Mouse (Mus musculus) embryonic facial prominence, embryonic 15.5 days (tissue): ENCODE data around the gene Prkaca. TPM values are rescaled to one million over a fixed set of nuclear protein-coding genes. Genes with fewer than 3 reads are reported as not detected.

ENCODE experiments used
- ATAC-seq: fragments of 200-750 bp; cut with Nextera tagmentation; 2 replicates; pipeline ENCODE4 v1.8.0; 2017; ENCODE audit warnings: low read depth, moderate TSS enrichment; ENCODE audit not compliant: insufficient number of reproducible peaks, low FRiP score, low TSS enrichment
- H3K27ac ChIP-seq: fragments of 300-500 bp; sonication (generic); replicated peaks from 2 replicates; pipeline ENCODE4 v1.5.1; 2015; ENCODE audit warnings: mild to moderate bottlenecking, inconsistent platforms
- H3K27me3 ChIP-seq: fragments of 300-500 bp; sonication (generic); 2 replicates; pipeline ENCODE4 v1.6.1; 2015; ENCODE audit warnings: inconsistent platforms
- H3K36me3 ChIP-seq: fragments of 300-500 bp; sonication (generic); 2 replicates; pipeline ENCODE4 v1.6.1; 2015; ENCODE audit warnings: mild to moderate bottlenecking, inconsistent platforms
- H3K4me1 ChIP-seq: fragments of 300-500 bp; sonication (generic); 2 replicates; pipeline ENCODE4 v1.6.1; 2015; ENCODE audit warnings: inconsistent platforms
- H3K4me2 ChIP-seq: fragments of 300-500 bp; sonication (generic); replicated peaks from 2 replicates; pipeline ENCODE4 v1.6.1; 2015; ENCODE audit warnings: mild to moderate bottlenecking, inconsistent platforms
- H3K4me3 ChIP-seq: fragments of 300-500 bp; sonication (generic); replicated peaks from 2 replicates; pipeline ENCODE4 v1.5.1; 2015; ENCODE audit warnings: mild to moderate bottlenecking, inconsistent platforms
- H3K9ac ChIP-seq: fragments of 300-500 bp; sonication (generic); 2 replicates; pipeline ENCODE4 v1.6.1; 2015; ENCODE audit warnings: inconsistent platforms
- H3K9me3 ChIP-seq: fragments of 300-500 bp; sonication (generic); replicated peaks from 2 replicates; pipeline ENCODE4 v1.6.1; 2016; ENCODE audit warnings: inconsistent platforms
- WGBS: fragments of 180-500 bp; shearing (Covaris S2); methylation state at CpG from one replicate; pipeline ENCODE4 v1.1.7; 2015; 5-methylcytosine and 5-hydroxymethylcytosine counted together
- polyA plus RNA-seq: library from polyadenylated mRNA; unstranded; fragments of >200 nt; fragmentation: Nextera tagmentation; extraction: Ambion mirVana; gene quantifications from 2 replicates; pipeline ENCODE4 v1.2.1, GENCODE M21; 2015

The Prkaca gene
- polyA plus RNA-seq, 1 experiment from 2014 or later: 199 TPM

GRCm38 (mm10) chr8:83954749-83955105, 18.1 kb upstream of the Prkaca start:
- Histone ChIP-seq H3K9ac (peak overlapping the region; percentile 35; the same call in 1 of the 2 replicates), H3K4me2 (peak overlapping the region; percentile 89), H3K9me3 (no peaks in the 10 kb centered on the region), H3K27me3 (no peaks in the 10 kb centered on the region), H3K27ac (no peak overlapping the region; the same call in 1 of the 2 replicates), H3K36me3 (no peaks in the 10 kb centered on the region), H3K4me1 (peaks cover 16% of the 10 kb centered on the region), H3K4me3 (peak overlapping the region; percentile 68)
- WGBS: 1% methylated on average over 14 of the region's 14 CpGs
- ATAC-seq: no peak

GRCm38 (mm10) chr8:83955106-83955957, 17.5 kb upstream of the Prkaca start, which contains the start of the genes Gm10644 and Asf1b:
Gene Gm10644 (minus strand): TSS chr8:83955205.
Gene Asf1b (plus strand): TSS chr8:83955507.
- Histone ChIP-seq H3K4me1 (peaks cover 16% of the 10 kb centered on the region), H3K36me3 (no peaks in the 10 kb centered on the region), H3K27ac (no peak within 1 kb of the TSS; the same call in none of the 2 replicates), H3K9ac (peak within 1 kb of the TSS; percentile 35), H3K9me3 (no peaks in the 10 kb centered on the region), H3K4me3 (peak within 1 kb of the TSS; percentile 68), H3K27me3 (no peaks in the 10 kb centered on the region), H3K4me2 (peak within 1 kb of the TSS; percentile 89)
- peak; percentile 99 for ATAC-seq
- under 1% methylated on average over 75 of the region's 75 CpGs for WGBS

GRCm38 (mm10) chr8:83955958-83956218, 16.9 kb upstream of the Prkaca start:
- under 1% methylated on average over 15 of the region's 15 CpGs for WGBS
- H3K27ac ChIP-seq: no peak overlapping the region; the same call in 1 of the 2 replicates
- no peak for ATAC-seq
- no peaks in the 10 kb centered on the region for H3K27me3 ChIP-seq
- H3K4me1 ChIP-seq: peaks cover 16% of the 10 kb centered on the region
- no peaks in the 10 kb centered on the region for H3K9me3 ChIP-seq
- H3K36me3 ChIP-seq: no peaks in the 10 kb centered on the region
- H3K9ac ChIP-seq: peak overlapping the region; percentile 24; the same call in 1 of the 2 replicates
- peak overlapping the region; percentile 68 for H3K4me3 ChIP-seq
- peak overlapping the region; percentile 89 for H3K4me2 ChIP-seq

- no peaks in the 10 kb centered on the region for H3K36me3 ChIP-seq
- no peaks in the 10 kb centered on the region for H3K9me3 ChIP-seq
- no peak for ATAC-seq
- peak overlapping the region; percentile 68 for H3K4me3 ChIP-seq
- peak overlapping the region; percentile 89 for H3K4me2 ChIP-seq
- no peak overlapping the region for H3K27ac ChIP-seq
- H3K9ac ChIP-seq: no peak overlapping the region
- 19% methylated on average over 1 of the region's 1 CpGs for WGBS
- no peaks in the 10 kb centered on the region for H3K27me3 ChIP-seq
- peaks cover 16% of the 10 kb centered on the region for H3K4me1 ChIP-seq
These were observed 16.0 kb upstream of the Prkaca start for GRCm38 (mm10) chr8:83956789-83957188.

- ATAC-seq: no peak
- WGBS: 86% methylated on average over 5 of the region's 5 CpGs
- H3K9me3 ChIP-seq: no peaks in the 10 kb centered on the region
- peaks cover 18% of the 10 kb centered on the region for H3K36me3 ChIP-seq
- H3K4me1 ChIP-seq: no peaks in the 10 kb centered on the region
- no peak overlapping the region for H3K4me2 ChIP-seq
- H3K27ac ChIP-seq: no peak overlapping the region
- H3K4me3 ChIP-seq: no peak overlapping the region
- H3K9ac ChIP-seq: no peak overlapping the region
- H3K27me3 ChIP-seq: no peaks in the 10 kb centered on the region
These were observed 8.6 kb upstream of the Prkaca start for GRCm38 (mm10) chr8:83964015-83964765.

GRCm38 (mm10) chr8:83967701-83968100, 5.1 kb upstream of the Prkaca start:
- no peak for ATAC-seq

GRCm38 (mm10) chr8:83971121-83971520, 1.7 kb upstream of the Prkaca start:
- Histone ChIP-seq H3K27me3 (no peaks in the 10 kb centered on the region), H3K4me2 (no peak overlapping the region), H3K27ac (no peak overlapping the region), H3K4me3 (no peak overlapping the region), H3K4me1 (peaks cover 22% of the 10 kb centered on the region), H3K9me3 (no peaks in the 10 kb centered on the region), H3K36me3 (peaks cover 25% of the 10 kb centered on the region), H3K9ac (no peak overlapping the region)
- no peak for ATAC-seq
- WGBS: 83% methylated on average over 4 of the region's 4 CpGs

More at GRCm38 (mm10) chr8:83967701-83968100, 5.1 kb upstream of the Prkaca start:
- no peak overlapping the region for H3K4me3 ChIP-seq
- H3K9me3 ChIP-seq: no peaks in the 10 kb centered on the region
- no peak overlapping the region for H3K27ac ChIP-seq
- no peaks in the 10 kb centered on the region for H3K27me3 ChIP-seq
- no peak overlapping the region for H3K9ac ChIP-seq
- H3K4me1 ChIP-seq: peaks cover 7% of the 10 kb centered on the region; the same call in 1 of the 2 replicates
- peaks cover 25% of the 10 kb centered on the region for H3K36me3 ChIP-seq
- no peak overlapping the region for H3K4me2 ChIP-seq
- 93% methylated on average over 7 of the region's 7 CpGs for WGBS

GRCm38 (mm10) chr8:83971661-83972060, 1.1 kb upstream of the Prkaca start:
- peaks cover 25% of the 10 kb centered on the region for H3K36me3 ChIP-seq
- H3K4me2 ChIP-seq: peak overlapping the region; percentile 82
- no peak overlapping the region for H3K9ac ChIP-seq
- H3K4me3 ChIP-seq: peak overlapping the region; percentile 98
- 76% methylated on average over 6 of the region's 6 CpGs for WGBS
- no peaks in the 10 kb centered on the region for H3K9me3 ChIP-seq
- H3K27me3 ChIP-seq: no peaks in the 10 kb centered on the region
- peaks cover 27% of the 10 kb centered on the region for H3K4me1 ChIP-seq
- no peak overlapping the region for H3K27ac ChIP-seq
- no peak for ATAC-seq

- Histone ChIP-seq H3K4me2 (peak overlapping the region; percentile 88), H3K27ac (peak overlapping the region; percentile 67), H3K27me3 (no peaks in the 10 kb centered on the region), H3K9ac (peak overlapping the region; percentile 93), H3K4me1 (peaks cover 44% of the 10 kb centered on the region), H3K9me3 (no peaks in the 10 kb centered on the region), H3K36me3 (peaks cover 13% of the 10 kb centered on the region), H3K4me3 (peak overlapping the region; percentile 98)
- peak; percentile 3 for ATAC-seq
- 2% methylated on average over 37 of the region's 37 CpGs for WGBS
These were observed 603 bp downstream of the Prkaca start for GRCm38 (mm10) chr8:83973161-83974031.

GRCm38 (mm10) chr8:83974521-83974920, 1.7 kb downstream of the Prkaca start:
- Histone ChIP-seq H3K4me3 (peak overlapping the region; percentile 98; the same call in 1 of the 2 replicates), H3K36me3 (peaks cover 4% of the 10 kb centered on the region; the same call in 1 of the 2 replicates), H3K9me3 (no peaks in the 10 kb centered on the region), H3K9ac (no peak overlapping the region), H3K27ac (no peak overlapping the region), H3K4me1 (peaks cover 44% of the 10 kb centered on the region), H3K27me3 (no peaks in the 10 kb centered on the region), H3K4me2 (peak overlapping the region; percentile 88; the same call in 1 of the 2 replicates)
- 77% methylated on average over 4 of the region's 4 CpGs for WGBS
- no peak for ATAC-seq
